Mouse (Mus musculus) liver (tissue): ENCODE results near the gene Dock9.
"Not testable (repeated sequence)": the region's sequence is repeated elsewhere in the genome, so short reads cannot be mapped to it uniquely, and the experiment has no call there.

Source experiments
- DNase-seq: peaks from one replicate; pipeline ENCODE4 v3.0.0-alpha.2; 2020; ENCODE audit warnings: mixed read lengths

The Dock9 gene

GRCm38 (mm10) chr14:121657633-121658032 is 140.0 kb downstream of the Dock9 start:
- no peak for DNase-seq

GRCm38 (mm10) chr14:121656912-121657311 is 140.7 kb downstream of the Dock9 start:
- no peak for DNase-seq

- DNase-seq, result no peak
Observed at GRCm38 (mm10) chr14:121654977-121655376, 142.7 kb downstream of the Dock9 start.

GRCm38 (mm10) chr14:121654416-121654967 is 143.1 kb downstream of the Dock9 start:
- no peak for DNase-seq

- DNase-seq, result no peak
Observed at GRCm38 (mm10) chr14:121653717-121654116, 143.9 kb downstream of the Dock9 start.

GRCm38 (mm10) chr14:121653241-121653640 is 144.4 kb downstream of the Dock9 start:
- no peak for DNase-seq

- DNase-seq, result no peak
Observed at GRCm38 (mm10) chr14:121648581-121649060, 149.0 kb downstream of the Dock9 start.

GRCm38 (mm10) chr14:121647693-121648092 is 149.9 kb downstream of the Dock9 start:
- DNase-seq, result no peak

- DNase-seq, result peak; percentile 22
Observed at GRCm38 (mm10) chr14:121646617-121647016, 151.0 kb downstream of the Dock9 start.

- DNase-seq, result no peak
Observed at GRCm38 (mm10) chr14:121644302-121644701, 153.3 kb downstream of the Dock9 start.

GRCm38 (mm10) chr14:121641271-121641670 is 156.4 kb downstream of the Dock9 start:
- DNase-seq, result no peak

GRCm38 (mm10) chr14:121636935-121637510 is 160.6 kb downstream of the Dock9 start:
- peak; percentile 15 for DNase-seq

GRCm38 (mm10) chr14:121634736-121635430 is 162.8 kb downstream of the Dock9 start:
- DNase-seq, result no peak

GRCm38 (mm10) chr14:121634093-121634735 is 163.4 kb downstream of the Dock9 start:
- DNase-seq, result no peak

GRCm38 (mm10) chr14:121631934-121632333 is 165.7 kb downstream of the Dock9 start:
- DNase-seq, result no peak

GRCm38 (mm10) chr14:121626741-121627140 is 170.9 kb downstream of the Dock9 start:
- DNase-seq, result no peak

- DNase-seq, result not testable (repeated sequence)
Observed at GRCm38 (mm10) chr14:121623996-121624542, 173.6 kb downstream of the Dock9 start.

GRCm38 (mm10) chr14:121621806-121622205 is 175.8 kb downstream of the Dock9 start:
- no peak for DNase-seq

- DNase-seq, result no peak
Observed at GRCm38 (mm10) chr14:121620567-121620966, 177.1 kb downstream of the Dock9 start.

- DNase-seq, result no peak
Observed at GRCm38 (mm10) chr14:121620157-121620556, 177.5 kb downstream of the Dock9 start.

- no peak for DNase-seq
Observed at GRCm38 (mm10) chr14:121617645-121618390, 179.8 kb downstream of the Dock9 start.

GRCm38 (mm10) chr14:121615431-121615830 is 182.2 kb downstream of the Dock9 start:
- DNase-seq, result no peak
